Mouse (Mus musculus): ENCODE results near the gene Trarg1.

- no peak for TF ChIP-seq POLR2A (IDR thresholded peaks at IDR 0.05; ENCODE audit: control insufficient read depth, low read depth, low read length)
- no peak for TF ChIP-seq CTCF (IDR thresholded peaks at IDR 0.05; ENCODE audit: control insufficient read depth, insufficient read depth, insufficient replicate concordance, low read depth, low read length)
Measured at GRCm38 (mm10) chr11:76671871-76672475, 7.6 kb upstream of the Trarg1 start, which contains the start of gene Bhlha9.

Measured in testis, adult 2 months (tissue).